Mouse (Mus musculus) hindbrain, embryonic 15.5 days (tissue): ENCODE results near the gene Gm47959. TPM values are rescaled to one million over a fixed set of nuclear protein-coding genes. Genes with fewer than 3 reads are reported as not detected.
"Not testable (repeated sequence)": the region's sequence is repeated elsewhere in the genome, so short reads cannot be mapped to it uniquely, and the experiment has no call there.

Experiments used
- ATAC-seq: fragments of 200-750 bp; cut with Nextera tagmentation; 2 replicates; pipeline ENCODE4 v1.8.0; 2017; ENCODE audit warnings: low read depth, moderate number of reproducible peaks, moderate TSS enrichment; ENCODE audit not compliant: low FRiP score
- H3K27ac ChIP-seq: fragments of 300-500 bp; sonication (generic); replicated peaks from 2 replicates; pipeline ENCODE4 v1.5.1; 2015; ENCODE audit warnings: mild to moderate bottlenecking, inconsistent platforms
- H3K27me3 ChIP-seq: fragments of 300-500 bp; sonication (generic); 2 replicates; pipeline ENCODE4 v1.6.1; 2015; ENCODE audit warnings: control low read depth, inconsistent platforms
- H3K36me3 ChIP-seq: fragments of 300-500 bp; sonication (generic); 2 replicates; pipeline ENCODE4 v1.6.1; 2015; ENCODE audit warnings: control low read depth, inconsistent platforms
- H3K4me1 ChIP-seq: fragments of 300-500 bp; sonication (generic); replicated peaks from 2 replicates; pipeline ENCODE4 v1.6.1; 2015; ENCODE audit warnings: control low read depth, inconsistent platforms
- H3K4me2 ChIP-seq: fragments of 300-500 bp; sonication (generic); 2 replicates; pipeline ENCODE4 v1.6.1; 2015; ENCODE audit warnings: moderate library complexity, mild to moderate bottlenecking, inconsistent platforms
- H3K4me3 ChIP-seq: fragments of 300-500 bp; sonication (generic); 2 replicates; pipeline ENCODE4 v1.5.1; 2015; ENCODE audit warnings: mild to moderate bottlenecking, inconsistent platforms
- H3K9ac ChIP-seq: fragments of 300-500 bp; sonication (generic); 2 replicates; pipeline ENCODE4 v1.6.1; 2015; ENCODE audit warnings: inconsistent platforms
- H3K9me3 ChIP-seq: fragments of 300-500 bp; sonication (generic); 2 replicates; pipeline ENCODE4 v1.6.1; 2016; ENCODE audit warnings: control low read depth, inconsistent platforms
- WGBS: fragments of 180-500 bp; shearing (Covaris S2); methylation state at CpG from one replicate; pipeline ENCODE4 v1.1.7; 2015; 5-methylcytosine and 5-hydroxymethylcytosine counted together
- polyA plus RNA-seq: library from polyadenylated mRNA; unstranded; fragments of >200 nt; fragmentation: Nextera tagmentation; extraction: Ambion mirVana; gene quantifications from 2 replicates; pipeline ENCODE4 v1.2.1, GENCODE M21; 2015

Gene Gm47959
- not detected in 2 replicates for polyA plus RNA-seq

DNA sequence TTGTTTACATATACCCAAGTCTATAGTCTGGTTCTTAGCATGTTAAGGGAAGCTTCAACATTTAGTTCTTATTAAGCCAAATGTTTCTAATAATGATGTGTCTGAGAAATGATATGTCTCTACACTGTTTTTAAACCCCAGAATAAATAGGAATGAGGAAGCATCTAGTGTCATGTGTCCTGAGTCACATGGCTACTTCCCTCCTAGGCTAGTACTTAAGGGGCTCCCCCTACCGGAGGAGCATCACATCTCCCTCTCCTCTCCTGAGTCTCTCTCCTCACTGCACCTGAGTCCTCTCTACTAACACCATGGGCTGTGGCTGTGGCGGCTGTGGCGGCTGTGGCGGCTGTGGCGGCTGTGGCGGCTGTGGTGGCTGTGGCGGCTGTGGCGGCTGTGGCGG is at the start of gene Gm47959:
Gene Gm47959 (plus strand): TSS at position 243 of the 400 bp plus-strand sequence.
- not testable (repeated sequence) for H3K9ac ChIP-seq, H3K9me3 ChIP-seq, H3K4me3 ChIP-seq, H3K4me2 ChIP-seq, ATAC-seq, H3K4me1 ChIP-seq, H3K36me3 ChIP-seq, H3K27me3 ChIP-seq, H3K27ac ChIP-seq
- WGBS = 96% methylated on average over 9 of the region's 9 CpGs

GRCm38 (mm10) chr1:82955913-82956312 is 44.4 kb upstream of the Gm47959 start, which contains the start of gene Gm7544:
TSS of gene Gm7544 (minus strand) at chr1:82956013.
- not testable (repeated sequence) for ATAC-seq, H3K9me3 ChIP-seq, H3K4me3 ChIP-seq, H3K4me2 ChIP-seq, H3K36me3 ChIP-seq, H3K4me1 ChIP-seq, H3K27me3 ChIP-seq, H3K9ac ChIP-seq, H3K27ac ChIP-seq

DNA sequence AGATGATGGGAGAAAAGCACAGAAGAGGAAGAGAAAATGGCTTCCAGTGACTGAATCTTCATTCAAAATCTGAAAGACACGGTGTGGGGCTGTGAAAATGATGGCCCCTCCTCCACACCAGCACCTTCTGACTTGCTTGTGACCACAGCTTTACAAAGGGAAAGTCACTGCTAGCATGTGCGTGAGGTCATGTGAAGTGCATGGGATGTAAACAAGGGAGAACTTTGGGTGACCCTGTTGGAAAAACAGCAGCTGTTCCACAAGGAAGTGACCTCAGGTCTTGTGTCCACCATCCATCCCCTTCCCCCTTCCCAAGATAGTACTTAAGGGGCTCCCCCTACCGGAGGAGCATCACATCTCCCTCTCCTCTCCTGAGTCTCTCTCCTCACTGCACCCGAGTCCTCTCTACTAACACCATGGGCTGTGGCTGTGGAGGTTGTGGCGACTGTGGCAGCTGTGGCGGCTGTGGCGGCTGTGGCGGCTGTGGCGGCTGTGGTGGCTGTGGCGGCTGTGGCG is 40.4 kb upstream of the Gm47959 start, which contains the start of gene Gm47955:
Gene Gm47955 (plus strand): TSS at position 417 of the 516 bp plus-strand sequence.
- H3K27me3 ChIP-seq = no peaks in the 10 kb centered on the region
- no peak within 1 kb of the TSS for H3K4me3 ChIP-seq
- WGBS = 96% methylated on average over 11 of the region's 11 CpGs
- H3K4me2 ChIP-seq = no peak within 1 kb of the TSS
- no peaks in the 10 kb centered on the region for H3K36me3 ChIP-seq
- ATAC-seq = no peak
- H3K4me1 ChIP-seq = no peaks in the 10 kb centered on the region
- no peak within 1 kb of the TSS for H3K27ac ChIP-seq
- no peak within 1 kb of the TSS for H3K9ac ChIP-seq
- no peaks in the 10 kb centered on the region for H3K9me3 ChIP-seq

DNA sequence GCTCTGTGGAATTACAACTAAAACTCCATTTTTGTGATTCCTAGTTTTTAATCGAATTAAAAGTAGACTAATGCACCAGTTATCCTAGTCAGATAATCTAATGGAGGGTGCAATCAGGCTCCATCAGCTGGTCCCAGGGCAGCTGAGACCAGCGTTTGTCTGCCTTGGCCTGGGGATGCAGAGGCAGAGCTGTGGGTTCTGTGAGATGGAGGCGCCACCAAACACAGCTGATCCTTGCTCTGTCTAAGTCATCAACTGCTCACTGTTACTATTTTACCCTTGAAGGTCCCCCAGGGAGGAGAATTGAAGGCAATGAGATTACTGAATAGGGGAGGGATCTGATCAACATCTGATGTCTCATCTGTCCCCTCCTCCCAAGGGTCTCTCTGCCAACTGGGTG is 33.9 kb upstream of the Gm47959 start:
- Histone ChIP-seq H3K9me3 (no peaks in the 10 kb centered on the region), H3K36me3 (no peaks in the 10 kb centered on the region), H3K4me2 (no peak overlapping the region), H3K4me3 (no peak overlapping the region), H3K4me1 (no peaks in the 10 kb centered on the region), H3K9ac (no peak overlapping the region), H3K27ac (no peak overlapping the region), H3K27me3 (no peaks in the 10 kb centered on the region)
- no peak for ATAC-seq
- WGBS = 49% methylated on average over 3 of the region's 3 CpGs

DNA sequence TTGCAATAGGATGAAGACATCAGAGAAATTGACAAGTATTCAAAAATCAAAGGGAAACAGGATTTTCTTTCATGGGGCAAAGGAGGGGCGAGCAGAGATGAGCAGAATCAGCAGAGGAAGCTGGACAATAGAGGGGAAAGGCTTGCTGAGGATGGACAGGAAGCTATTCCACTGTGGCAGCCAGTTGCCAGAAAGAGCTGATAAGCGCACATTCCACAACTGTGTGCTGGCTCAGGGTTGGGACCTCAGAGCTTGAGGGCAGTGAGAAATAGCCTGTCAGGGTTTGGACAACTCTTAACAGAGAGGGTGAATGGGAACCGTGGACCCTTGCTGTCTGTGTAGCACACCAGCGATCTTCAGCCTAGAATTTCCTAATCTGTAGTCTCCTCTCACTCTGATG is 28.3 kb upstream of the Gm47959 start:
- H3K9me3 ChIP-seq = no peaks in the 10 kb centered on the region
- H3K36me3 ChIP-seq = no peaks in the 10 kb centered on the region
- WGBS = 62% methylated on average over 4 of the region's 4 CpGs
- H3K27ac ChIP-seq = no peak overlapping the region
- no peak overlapping the region for H3K9ac ChIP-seq
- no peak overlapping the region for H3K4me2 ChIP-seq
- H3K4me1 ChIP-seq = no peaks in the 10 kb centered on the region
- no peak overlapping the region for H3K4me3 ChIP-seq
- ATAC-seq = no peak
- H3K27me3 ChIP-seq = no peaks in the 10 kb centered on the region

DNA sequence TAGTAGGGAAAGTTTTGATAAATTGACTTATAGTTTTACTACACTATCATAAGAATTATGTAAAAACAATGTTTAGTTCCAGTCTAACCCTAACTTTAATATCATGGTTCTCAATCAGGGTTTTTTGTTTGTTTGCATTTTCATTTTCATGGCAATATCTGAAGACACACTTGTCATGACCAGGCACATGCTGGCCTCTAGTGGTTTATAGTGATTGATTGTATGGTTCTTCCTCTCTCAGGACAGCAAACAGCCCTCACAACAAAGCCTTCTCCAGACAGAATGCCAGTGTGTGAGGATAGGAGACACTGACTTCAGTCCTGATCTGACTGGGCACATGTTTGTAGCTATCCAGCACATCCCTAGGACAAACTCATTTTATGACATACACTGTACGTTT is 27.1 kb upstream of the Gm47959 start:
- no peak overlapping the region for H3K4me3 ChIP-seq
- no peaks in the 10 kb centered on the region for H3K4me1 ChIP-seq
- H3K36me3 ChIP-seq = no peaks in the 10 kb centered on the region
- no peak overlapping the region for H3K9ac ChIP-seq
- H3K4me2 ChIP-seq = no peak overlapping the region
- H3K9me3 ChIP-seq = no peaks in the 10 kb centered on the region
- H3K27me3 ChIP-seq = no peaks in the 10 kb centered on the region
- peak overlapping the region; percentile 48 for H3K27ac ChIP-seq
- no peak for ATAC-seq
- WGBS = 86% methylated on average over 1 of the region's 1 CpGs

DNA sequence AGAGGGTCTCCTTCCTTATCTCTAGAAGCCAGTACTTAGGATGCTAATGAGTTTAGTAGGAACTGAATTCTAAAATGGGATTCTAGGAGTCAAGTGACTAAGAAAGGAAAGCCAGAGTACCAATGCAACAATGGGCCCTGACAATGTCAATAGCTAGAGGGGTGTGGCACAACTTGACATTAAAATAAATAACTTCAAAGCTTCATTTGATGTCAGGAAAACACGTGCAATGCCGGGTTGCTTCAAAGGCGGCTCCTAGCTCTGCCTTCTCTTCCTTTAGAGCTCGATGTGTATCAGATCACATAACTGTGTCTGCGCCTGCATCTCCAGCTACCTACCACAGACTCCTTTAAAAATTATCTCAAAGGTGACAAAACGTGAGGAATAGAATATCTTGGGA is 26.4 kb upstream of the Gm47959 start:
- Histone ChIP-seq H3K36me3 (no peaks in the 10 kb centered on the region), H3K9ac (no peak overlapping the region), H3K27ac (no peak overlapping the region), H3K4me1 (no peaks in the 10 kb centered on the region), H3K27me3 (no peaks in the 10 kb centered on the region), H3K4me3 (no peak overlapping the region), H3K9me3 (no peaks in the 10 kb centered on the region), H3K4me2 (no peak overlapping the region)
- ATAC-seq = no peak
- WGBS = 72% methylated on average over 6 of the region's 6 CpGs

DNA sequence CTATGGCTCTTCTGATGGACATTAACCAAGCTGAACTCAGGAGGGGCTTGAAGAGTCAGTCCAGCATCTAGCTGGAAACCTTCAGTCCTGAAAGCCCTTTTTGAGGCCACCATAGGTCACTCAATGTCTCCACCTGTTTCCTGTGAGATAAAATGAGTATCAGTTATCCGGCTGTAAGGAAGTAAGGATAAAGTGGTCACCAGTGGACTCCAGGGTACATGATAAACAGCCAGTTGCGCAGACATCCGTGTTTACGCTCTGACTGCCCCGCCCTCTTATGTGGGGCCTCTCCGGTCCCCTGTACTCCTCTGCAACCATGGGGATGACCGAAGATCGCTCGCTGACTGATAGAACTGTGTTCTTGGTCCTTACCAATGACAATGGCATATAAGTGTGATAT is 26.0 kb upstream of the Gm47959 start:
- no peak for ATAC-seq
- 91% methylated on average over 9 of the region's 9 CpGs for WGBS

DNA sequence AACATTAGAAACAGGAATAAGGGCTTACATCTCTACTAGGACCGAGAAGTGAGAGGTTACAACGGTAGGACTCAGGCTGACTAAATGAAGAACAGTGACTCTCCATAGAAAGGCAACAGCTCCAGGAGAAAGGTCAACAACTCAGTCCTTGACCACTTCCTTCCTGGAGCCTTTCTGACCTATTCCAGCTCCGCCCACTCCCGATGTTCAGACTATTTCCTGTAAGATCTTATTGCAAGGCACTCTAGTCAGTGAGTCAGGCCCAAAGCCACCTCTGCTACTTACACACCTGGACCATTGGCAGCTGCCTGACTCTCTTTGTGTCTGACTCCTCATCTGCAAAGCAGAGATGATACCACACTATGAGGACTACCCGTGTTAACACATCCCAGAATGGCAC is 24.6 kb upstream of the Gm47959 start:
- Histone ChIP-seq H3K9ac (no peak overlapping the region), H3K9me3 (no peaks in the 10 kb centered on the region), H3K36me3 (no peaks in the 10 kb centered on the region), H3K4me1 (no peaks in the 10 kb centered on the region), H3K4me2 (no peak overlapping the region), H3K27ac (no peak overlapping the region), H3K27me3 (no peaks in the 10 kb centered on the region), H3K4me3 (no peak overlapping the region)
- 87% methylated on average over 5 of the region's 5 CpGs for WGBS
- ATAC-seq = no peak

More for the DNA sequence above, 26.0 kb upstream of the Gm47959 start:
- Histone ChIP-seq H3K9ac (no peak overlapping the region), H3K4me1 (no peaks in the 10 kb centered on the region), H3K4me2 (no peak overlapping the region), H3K27me3 (no peaks in the 10 kb centered on the region), H3K9me3 (no peaks in the 10 kb centered on the region), H3K4me3 (no peak overlapping the region), H3K36me3 (no peaks in the 10 kb centered on the region), H3K27ac (no peak overlapping the region)

GRCm38 (mm10) chr1:82977840-82978239 is 22.5 kb upstream of the Gm47959 start:
- ATAC-seq = no peak
- H3K9ac ChIP-seq = no peak overlapping the region
- H3K4me3 ChIP-seq = no peak overlapping the region
- H3K4me1 ChIP-seq = no peaks in the 10 kb centered on the region
- H3K9me3 ChIP-seq = no peaks in the 10 kb centered on the region
- no peaks in the 10 kb centered on the region for H3K27me3 ChIP-seq
- no peak overlapping the region for H3K27ac ChIP-seq
- no peak overlapping the region for H3K4me2 ChIP-seq
- no peaks in the 10 kb centered on the region for H3K36me3 ChIP-seq

GRCm38 (mm10) chr1:82986738-82987137 is 13.6 kb upstream of the Gm47959 start:
- 94% methylated on average over 6 of the region's 6 CpGs for WGBS
- ATAC-seq = no peak
- H3K27me3 ChIP-seq = no peaks in the 10 kb centered on the region
- no peak overlapping the region for H3K27ac ChIP-seq
- H3K9me3 ChIP-seq = no peaks in the 10 kb centered on the region
- H3K36me3 ChIP-seq = no peaks in the 10 kb centered on the region
- H3K4me3 ChIP-seq = no peak overlapping the region
- no peak overlapping the region for H3K9ac ChIP-seq
- no peaks in the 10 kb centered on the region for H3K4me1 ChIP-seq
- no peak overlapping the region for H3K4me2 ChIP-seq

- Histone ChIP-seq H3K9ac (no peak overlapping the region), H3K4me3 (no peak overlapping the region), H3K36me3 (no peaks in the 10 kb centered on the region), H3K9me3 (no peaks in the 10 kb centered on the region), H3K27ac (no peak overlapping the region), H3K27me3 (no peaks in the 10 kb centered on the region), H3K4me1 (no peaks in the 10 kb centered on the region), H3K4me2 (no peak overlapping the region)
- peak; percentile 77; the same call in 1 of the 2 replicates for ATAC-seq
- WGBS = 31% methylated on average over 4 of the region's 4 CpGs
Measured at GRCm38 (mm10) chr1:82987530-82988198, 12.7 kb upstream of the Gm47959 start.

- no peaks in the 10 kb centered on the region for H3K9me3 ChIP-seq
- 68% methylated on average over 4 of the region's 4 CpGs for WGBS
- no peaks in the 10 kb centered on the region for H3K4me1 ChIP-seq
- H3K4me2 ChIP-seq = no peak overlapping the region
- no peak overlapping the region for H3K4me3 ChIP-seq
- no peak overlapping the region for H3K9ac ChIP-seq
- no peaks in the 10 kb centered on the region for H3K36me3 ChIP-seq
- no peak overlapping the region for H3K27ac ChIP-seq
- ATAC-seq = no peak
- H3K27me3 ChIP-seq = no peaks in the 10 kb centered on the region
Measured at GRCm38 (mm10) chr1:82991062-82991461, 9.3 kb upstream of the Gm47959 start.
